Mouse (Mus musculus) testis, adult 2 months (tissue): ENCODE data around the gene Foxn4.

ENCODE experiments used
- CTCF ChIP-seq: fragments of 200-500 bp; IDR thresholded peaks from 2 replicates; pipeline ENCODE4 v1.5.1; 2012; ENCODE audit warnings: low read depth, mild to moderate bottlenecking, inconsistent platforms, low read length, moderate library complexity; ENCODE audit not compliant: control insufficient read depth, insufficient read depth, insufficient replicate concordance
- POLR2A ChIP-seq: fragments of 200-500 bp; IDR thresholded peaks from 2 replicates; pipeline ENCODE4 v1.6.1; 2012; ENCODE audit warnings: low read depth, mild to moderate bottlenecking, inconsistent platforms, low read length, moderate library complexity; ENCODE audit not compliant: control insufficient read depth

- TF ChIP-seq CTCF (no peak), POLR2A (no peak)
Measured at GRCm38 (mm10) chr5:114299156-114299855, 25.7 kb upstream of the Foxn4 start.
